Mouse (Mus musculus) forebrain, embryonic 13.5 days (tissue): ENCODE measurements around the gene Akr1c13. TPM values are rescaled to one million over a fixed set of nuclear protein-coding genes. Genes with fewer than 3 reads are reported as not detected.
"Not testable (repeated sequence)": the region's sequence is repeated elsewhere in the genome, so short reads cannot be mapped to it uniquely, and the experiment has no call there.

Source experiments
- ATAC-seq: fragments of 200-750 bp; cut with Nextera tagmentation; 2 replicates; pipeline ENCODE4 v1.8.0; 2017
- H3K27ac ChIP-seq: fragments of 300-500 bp; sonication (generic); 2 replicates; pipeline ENCODE4 v1.5.1; 2015; ENCODE audit warnings: inconsistent platforms, mild to moderate bottlenecking, moderate library complexity
- H3K27me3 ChIP-seq: fragments of 300-500 bp; sonication (generic); 2 replicates; pipeline ENCODE4 v1.6.1; 2015; ENCODE audit warnings: mild to moderate bottlenecking, inconsistent platforms
- H3K36me3 ChIP-seq: fragments of 300-500 bp; sonication (generic); 2 replicates; pipeline ENCODE4 v1.6.1; 2015; ENCODE audit warnings: mild to moderate bottlenecking, inconsistent platforms; ENCODE audit not compliant: poor library complexity, severe bottlenecking
- H3K4me1 ChIP-seq: fragments of 300-500 bp; sonication (generic); 2 replicates; pipeline ENCODE4 v1.6.1; 2015; ENCODE audit warnings: inconsistent platforms
- H3K4me2 ChIP-seq: fragments of 300-500 bp; sonication (generic); 2 replicates; pipeline ENCODE4 v1.6.1; 2015; ENCODE audit warnings: inconsistent platforms, mild to moderate bottlenecking, moderate library complexity
- H3K4me3 ChIP-seq: fragments of 300-500 bp; sonication (generic); 2 replicates; pipeline ENCODE4 v1.5.1; 2015; ENCODE audit warnings: mild to moderate bottlenecking, inconsistent platforms
- H3K9ac ChIP-seq: fragments of 300-500 bp; sonication (generic); 2 replicates; pipeline ENCODE4 v1.6.1; 2015; ENCODE audit warnings: mild to moderate bottlenecking, inconsistent platforms
- H3K9me3 ChIP-seq: fragments of 300-500 bp; sonication (generic); replicated peaks from 2 replicates; pipeline ENCODE4 v1.6.1; 2016; ENCODE audit warnings: inconsistent platforms
- WGBS: fragments of 180-500 bp; shearing (Covaris S2); methylation state at CpG from one replicate; pipeline ENCODE4 v1.1.7; 2015; 5-methylcytosine and 5-hydroxymethylcytosine counted together
- polyA plus RNA-seq: library from polyadenylated mRNA; unstranded; fragments of >200 nt; fragmentation: Nextera tagmentation; extraction: Ambion mirVana; gene quantifications from 2 replicates; pipeline ENCODE4 v1.2.1, GENCODE M21; 2015

Akr1c13 gene
- 2.0 and 2.4 TPM in 2 replicates for polyA plus RNA-seq

DNA sequence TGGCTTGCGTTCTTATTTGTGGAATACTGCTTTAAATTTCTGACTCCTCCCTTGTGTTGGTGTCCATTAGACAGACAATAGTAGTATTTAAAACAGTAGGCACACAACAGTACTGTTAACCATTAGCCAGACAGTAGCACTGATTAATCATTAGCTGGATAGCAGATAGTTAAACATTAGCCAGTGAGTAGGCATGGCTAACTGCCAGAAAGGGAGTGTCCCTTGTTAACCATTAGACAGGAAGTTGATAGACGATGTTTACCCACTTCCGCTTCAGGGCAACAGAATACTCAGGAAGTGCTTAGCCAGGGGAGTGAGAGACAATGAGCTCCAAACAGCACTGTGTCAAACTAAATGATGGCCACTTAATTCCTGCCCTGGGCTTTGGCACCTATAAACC is at the start of gene Akr1c13:
Gene Akr1c13, plus strand, starts transcription at position 247 of the 400 bp plus-strand sequence.
- Histone ChIP-seq H3K4me1 (no peaks in the 10 kb centered on the region), H3K27me3 (no peaks in the 10 kb centered on the region), H3K9ac (no peak within 1 kb of the TSS), H3K27ac (no peak within 1 kb of the TSS), H3K4me2 (no peak within 1 kb of the TSS), H3K36me3 (no peaks in the 10 kb centered on the region), H3K9me3 (no peaks in the 10 kb centered on the region), H3K4me3 (no peak within 1 kb of the TSS)
- 51% methylated on average over 3 of the region's 3 CpGs for WGBS
- ATAC-seq, result no peak

DNA sequence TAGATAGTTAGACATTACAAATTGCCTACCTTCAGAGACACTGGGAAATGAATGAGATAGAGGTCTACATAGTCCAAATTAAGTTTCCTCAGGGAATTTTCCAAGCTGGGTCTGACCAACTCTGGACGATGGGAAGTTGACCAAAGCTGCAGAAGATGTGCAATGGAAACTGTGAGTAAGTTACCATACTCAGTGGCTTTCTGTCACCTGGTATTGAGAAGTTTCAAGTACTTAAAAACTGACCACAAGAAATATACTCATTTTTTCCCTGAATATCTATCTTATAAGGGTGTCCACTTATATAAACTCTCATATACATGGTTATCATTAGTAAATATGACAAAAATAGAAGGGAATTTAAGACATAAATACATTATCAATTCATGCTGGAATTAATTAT is 46.7 kb upstream of the Akr1c13 start:
- H3K4me2 ChIP-seq, result no peak overlapping the region
- no peaks in the 10 kb centered on the region for H3K4me1 ChIP-seq
- H3K4me3 ChIP-seq, result no peak overlapping the region
- H3K9ac ChIP-seq, result no peak overlapping the region
- H3K27ac ChIP-seq, result no peak overlapping the region
- 69% methylated on average over 1 of the region's 1 CpGs for WGBS
- no peaks in the 10 kb centered on the region for H3K9me3 ChIP-seq
- H3K27me3 ChIP-seq, result no peaks in the 10 kb centered on the region
- H3K36me3 ChIP-seq, result no peaks in the 10 kb centered on the region
- no peak for ATAC-seq

DNA sequence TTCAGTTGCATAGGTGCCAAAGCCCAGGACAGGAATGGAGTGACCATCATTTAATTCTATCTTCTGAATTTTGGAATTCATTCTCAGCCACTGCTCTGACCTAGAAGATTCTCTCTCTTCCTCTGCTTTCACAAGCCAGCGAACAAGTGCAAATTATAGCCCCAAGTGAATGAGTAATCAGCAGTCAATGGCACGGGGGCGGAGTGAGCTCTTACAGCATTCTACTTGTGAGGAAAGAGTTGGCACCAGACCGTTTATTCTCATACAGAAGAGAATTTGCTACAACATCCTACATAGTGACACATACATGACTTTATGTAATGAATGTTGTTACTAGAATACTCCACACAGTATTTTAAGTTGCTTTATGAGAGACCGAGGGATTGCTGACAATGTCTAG is 40.4 kb upstream of the Akr1c13 start, which contains the start of gene Akr1c18:
Gene Akr1c18, minus strand, starts transcription at position 137 of the 400 bp plus-strand sequence.
- H3K36me3 ChIP-seq, result no peaks in the 10 kb centered on the region
- H3K27ac ChIP-seq, result no peak within 1 kb of the TSS
- WGBS, result 75% methylated on average over 5 of the region's 5 CpGs
- no peaks in the 10 kb centered on the region for H3K4me1 ChIP-seq
- H3K9me3 ChIP-seq, result no peaks in the 10 kb centered on the region
- no peak within 1 kb of the TSS for H3K4me3 ChIP-seq
- H3K9ac ChIP-seq, result no peak within 1 kb of the TSS
- no peak for ATAC-seq
- H3K4me2 ChIP-seq, result no peak within 1 kb of the TSS
- no peaks in the 10 kb centered on the region for H3K27me3 ChIP-seq

DNA sequence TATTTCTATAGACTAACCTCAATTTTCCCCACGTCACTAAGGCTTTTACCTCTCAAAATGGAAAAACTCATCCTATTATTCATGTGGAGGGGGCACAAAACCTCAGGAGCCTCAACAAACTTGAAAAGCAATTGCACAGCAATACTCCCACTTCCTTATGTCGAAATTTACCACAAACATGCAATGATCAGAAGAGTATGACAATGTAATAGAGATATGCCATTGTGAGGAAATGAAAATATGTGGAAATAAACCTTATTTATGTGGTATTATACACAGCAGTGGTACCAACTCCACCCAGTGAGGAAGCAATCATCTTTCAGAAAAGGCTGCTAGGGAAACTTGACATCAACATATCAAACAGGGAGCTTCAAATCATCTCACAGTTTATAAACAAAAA is 38.0 kb upstream of the Akr1c13 start:
- H3K36me3 ChIP-seq, result no peaks in the 10 kb centered on the region
- no peak overlapping the region for H3K9ac ChIP-seq
- no peaks in the 10 kb centered on the region for H3K9me3 ChIP-seq
- no peak overlapping the region for H3K4me2 ChIP-seq
- WGBS, result 75% methylated on average over 2 of the region's 2 CpGs
- no peak for ATAC-seq
- no peaks in the 10 kb centered on the region for H3K27me3 ChIP-seq
- H3K4me1 ChIP-seq, result no peaks in the 10 kb centered on the region
- H3K4me3 ChIP-seq, result no peak overlapping the region
- H3K27ac ChIP-seq, result no peak overlapping the region

DNA sequence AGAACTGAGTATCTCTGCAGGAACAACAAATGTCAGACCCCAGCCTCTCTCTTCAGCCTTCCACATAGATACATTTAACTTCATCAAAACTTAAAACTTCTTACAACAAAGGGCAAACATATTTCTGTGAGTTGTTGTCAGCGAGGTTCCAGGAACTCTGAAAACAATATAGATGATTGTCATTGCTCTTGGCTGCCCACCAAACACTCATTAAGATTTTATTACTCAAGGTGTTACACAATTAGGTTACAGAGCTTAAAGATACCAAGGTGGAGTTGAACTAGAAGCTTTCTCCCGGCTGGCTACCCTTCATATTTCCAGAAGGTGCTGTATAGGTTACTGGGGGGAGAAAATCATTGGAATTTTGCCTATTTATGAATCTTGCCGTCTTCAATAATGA is 37.4 kb upstream of the Akr1c13 start:
- no peak overlapping the region for H3K27ac ChIP-seq
- H3K9ac ChIP-seq, result no peak overlapping the region
- H3K4me2 ChIP-seq, result no peak overlapping the region
- no peaks in the 10 kb centered on the region for H3K27me3 ChIP-seq
- no peaks in the 10 kb centered on the region for H3K9me3 ChIP-seq
- H3K36me3 ChIP-seq, result no peaks in the 10 kb centered on the region
- H3K4me3 ChIP-seq, result no peak overlapping the region
- H3K4me1 ChIP-seq, result no peaks in the 10 kb centered on the region
- 83% methylated on average over 3 of the region's 3 CpGs for WGBS
- ATAC-seq, result no peak

DNA sequence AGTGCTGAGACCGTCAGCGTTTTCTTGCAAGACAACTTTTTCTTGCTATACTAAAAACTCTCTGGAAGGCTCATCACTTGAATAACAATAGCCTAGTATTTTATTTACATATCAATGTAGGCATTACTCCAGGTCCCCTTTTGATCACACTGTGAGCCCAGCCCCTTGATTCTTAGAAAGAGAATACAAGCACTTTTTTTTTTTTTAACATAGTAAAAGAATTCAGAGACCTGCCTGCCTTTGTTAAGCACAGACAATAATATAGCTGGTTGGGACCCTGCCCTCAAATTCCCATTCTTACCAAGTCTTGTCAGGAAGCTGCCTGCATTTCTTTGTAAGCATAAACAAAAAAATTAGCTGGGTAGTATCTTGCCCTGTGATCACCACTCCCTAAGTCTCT is 35.7 kb upstream of the Akr1c13 start:
- no peak overlapping the region for H3K27ac ChIP-seq
- WGBS, result 45% methylated on average over 2 of the region's 2 CpGs
- no peak overlapping the region for H3K4me2 ChIP-seq
- H3K4me1 ChIP-seq, result no peaks in the 10 kb centered on the region
- no peaks in the 10 kb centered on the region for H3K36me3 ChIP-seq
- no peaks in the 10 kb centered on the region for H3K9me3 ChIP-seq
- H3K4me3 ChIP-seq, result no peak overlapping the region
- H3K27me3 ChIP-seq, result no peaks in the 10 kb centered on the region
- H3K9ac ChIP-seq, result no peak overlapping the region
- no peak for ATAC-seq

DNA sequence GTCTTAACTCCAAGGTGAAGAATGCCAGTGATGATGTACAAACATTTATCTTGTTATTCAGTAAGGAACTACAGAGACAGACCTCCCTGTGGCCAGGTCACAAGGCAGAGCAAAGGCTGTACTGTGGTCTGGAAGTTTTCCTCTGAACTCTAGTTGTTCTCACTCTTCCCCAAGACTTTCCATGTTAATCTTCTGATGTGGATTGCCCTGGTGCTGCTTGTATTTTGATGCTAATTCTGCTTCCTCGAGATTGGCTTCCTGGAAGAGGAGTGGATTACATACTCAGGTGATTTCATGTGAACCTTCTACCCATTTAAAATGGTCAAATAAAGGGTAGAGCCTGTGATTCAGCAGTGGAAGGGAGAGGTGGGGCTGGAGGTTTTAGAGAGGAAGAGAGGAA is 22.9 kb upstream of the Akr1c13 start:
- H3K4me1 ChIP-seq, result no peaks in the 10 kb centered on the region
- H3K27ac ChIP-seq, result no peak overlapping the region
- H3K4me3 ChIP-seq, result no peak overlapping the region
- no peaks in the 10 kb centered on the region for H3K36me3 ChIP-seq
- WGBS, result 48% methylated on average over 1 of the region's 1 CpGs
- no peaks in the 10 kb centered on the region for H3K27me3 ChIP-seq
- no peaks in the 10 kb centered on the region for H3K9me3 ChIP-seq
- no peak overlapping the region for H3K9ac ChIP-seq
- H3K4me2 ChIP-seq, result no peak overlapping the region
- no peak for ATAC-seq

DNA sequence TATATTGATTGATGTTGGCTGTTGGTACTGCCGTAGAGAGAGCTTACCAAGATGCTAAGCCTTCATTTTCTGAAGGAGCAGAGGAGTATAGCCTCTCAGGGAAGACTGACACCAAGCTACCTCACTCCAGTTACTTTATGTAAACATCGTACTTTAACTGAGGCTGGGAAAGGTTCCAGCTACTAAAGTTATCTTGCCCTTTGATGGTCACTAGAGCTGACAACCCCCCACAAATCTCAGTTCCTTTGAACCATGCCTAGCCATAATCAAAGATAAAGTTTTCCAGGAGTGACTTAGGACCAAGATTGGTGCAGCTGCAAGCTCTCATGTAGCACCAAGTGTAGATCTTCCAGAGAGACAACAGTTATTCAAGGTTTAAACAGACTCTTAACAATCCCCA is 18.0 kb upstream of the Akr1c13 start:
- no peak for ATAC-seq
- no peak overlapping the region for H3K4me3 ChIP-seq
- H3K4me1 ChIP-seq, result no peaks in the 10 kb centered on the region
- H3K36me3 ChIP-seq, result no peaks in the 10 kb centered on the region
- no peak overlapping the region for H3K27ac ChIP-seq
- no peaks in the 10 kb centered on the region for H3K9me3 ChIP-seq
- no peak overlapping the region for H3K4me2 ChIP-seq
- no peaks in the 10 kb centered on the region for H3K27me3 ChIP-seq
- 86% methylated on average over 2 of the region's 2 CpGs for WGBS
- H3K9ac ChIP-seq, result no peak overlapping the region

DNA sequence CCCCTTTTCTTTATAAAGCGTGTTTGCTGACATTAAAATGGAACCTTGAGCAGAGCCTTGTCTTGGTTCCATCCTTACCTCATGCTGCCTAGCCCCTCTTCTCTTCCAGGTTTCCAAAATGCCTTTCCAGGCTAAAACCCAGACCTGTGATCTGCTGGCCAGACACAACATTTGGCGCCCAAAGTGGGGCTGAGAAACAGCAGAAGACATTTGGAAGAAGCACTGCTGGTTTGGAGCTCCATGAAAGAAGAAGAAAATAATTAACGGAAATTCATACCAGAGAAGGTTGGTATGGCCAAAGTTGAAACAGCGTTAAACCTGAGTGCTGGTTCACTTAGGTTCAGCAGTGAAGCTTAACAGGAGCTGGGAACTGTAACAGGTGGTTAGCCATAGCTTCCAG is 9.6 kb upstream of the Akr1c13 start:
- WGBS, result 87% methylated on average over 4 of the region's 4 CpGs
- ATAC-seq, H3K36me3 ChIP-seq: not testable (repeated sequence)

DNA sequence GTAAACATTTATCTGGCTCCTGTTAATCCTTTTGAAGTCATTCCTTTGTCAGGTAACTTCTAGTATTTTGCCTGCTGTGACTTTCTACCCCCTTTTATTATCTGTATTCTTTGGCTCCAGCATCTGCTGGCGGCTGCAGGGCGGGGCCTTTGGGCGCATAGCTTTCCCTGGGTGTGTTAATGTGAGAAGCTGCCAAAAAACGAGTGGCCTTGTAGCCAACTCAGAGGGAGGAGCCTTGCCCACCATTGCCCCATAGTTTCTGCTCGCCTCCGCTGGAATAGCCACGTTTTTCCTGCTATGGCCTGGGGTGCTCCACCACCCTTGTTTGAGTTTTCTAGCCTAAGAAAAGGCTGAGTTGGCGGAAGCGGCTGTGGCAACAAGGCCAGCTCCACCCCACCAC is 7.8 kb upstream of the Akr1c13 start:
- no peak for ATAC-seq
- Histone ChIP-seq H3K9ac (no peak overlapping the region), H3K4me1 (no peaks in the 10 kb centered on the region), H3K36me3 (no peaks in the 10 kb centered on the region), H3K27ac (no peak overlapping the region), H3K9me3 (no peaks in the 10 kb centered on the region), H3K4me3 (no peak overlapping the region), H3K27me3 (no peaks in the 10 kb centered on the region), H3K4me2 (no peak overlapping the region)
- 64% methylated on average over 9 of the region's 9 CpGs for WGBS

More for the DNA sequence above, 9.6 kb upstream of the Akr1c13 start:
- not testable (repeated sequence) for H3K4me2 ChIP-seq, H3K27me3 ChIP-seq, H3K27ac ChIP-seq, H3K9ac ChIP-seq, H3K4me1 ChIP-seq, H3K4me3 ChIP-seq, H3K9me3 ChIP-seq

DNA sequence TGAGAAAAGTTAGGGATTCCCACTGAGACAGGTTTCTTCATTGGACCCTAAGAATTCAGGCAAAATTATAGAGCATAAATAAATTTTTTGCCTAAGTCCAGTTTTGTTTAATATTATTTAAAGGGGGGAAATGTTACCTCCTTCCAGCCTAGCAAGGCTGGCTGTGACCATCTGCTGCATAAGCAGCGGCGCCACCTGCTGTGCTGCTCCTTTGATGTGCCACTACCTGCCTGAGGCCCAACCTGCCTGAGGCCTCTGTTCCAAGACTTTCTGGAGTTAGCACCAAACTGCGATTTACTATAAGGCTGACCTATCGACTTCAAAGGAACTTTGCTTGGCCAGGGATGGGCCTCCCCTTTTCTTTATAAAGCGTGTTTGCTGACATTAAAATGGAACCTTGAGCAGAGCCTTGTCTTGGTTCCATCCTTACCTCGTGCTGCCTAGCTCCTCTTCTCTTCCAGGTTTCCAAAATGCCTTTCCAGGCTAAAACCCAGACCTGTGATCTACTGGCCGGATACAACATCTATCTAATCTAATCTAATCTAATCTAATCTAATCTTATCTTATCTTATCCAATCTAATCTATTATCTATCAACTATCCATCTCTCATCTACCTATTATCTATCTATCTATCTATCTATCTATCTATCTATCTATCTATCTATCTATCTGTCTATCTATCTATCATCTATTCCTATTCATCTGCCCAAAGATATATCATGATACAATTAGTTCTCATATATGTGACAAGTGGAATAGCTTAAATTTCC is 4.1 kb upstream of the Akr1c13 start:
- not testable (repeated sequence) for H3K9me3 ChIP-seq, H3K9ac ChIP-seq, H3K27ac ChIP-seq, H3K4me3 ChIP-seq, H3K36me3 ChIP-seq, H3K4me2 ChIP-seq, H3K27me3 ChIP-seq, H3K4me1 ChIP-seq, ATAC-seq
- 83% methylated on average over 7 of the region's 7 CpGs for WGBS

DNA sequence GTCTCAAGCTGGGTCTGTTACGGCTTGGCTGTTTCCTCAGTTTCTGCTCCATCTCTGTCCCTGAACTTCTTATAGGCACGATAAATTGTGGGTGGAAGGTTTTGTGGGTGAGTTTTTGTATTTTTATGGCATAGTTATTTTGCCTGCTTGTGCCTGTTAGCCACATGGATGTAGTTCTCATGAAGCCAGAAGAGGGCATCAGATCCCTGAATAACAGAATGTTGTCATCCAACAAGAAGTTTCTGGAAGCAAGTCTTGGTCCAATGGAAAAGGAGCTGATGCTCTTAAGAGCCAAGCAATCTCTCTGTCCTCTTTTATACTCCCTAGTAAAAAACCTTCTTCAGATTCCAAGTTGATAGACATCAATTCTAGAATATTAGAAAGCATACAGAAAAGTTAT is 2.8 kb upstream of the Akr1c13 start:
- H3K4me1 ChIP-seq, result no peaks in the 10 kb centered on the region
- H3K4me3 ChIP-seq, result no peak overlapping the region
- no peak overlapping the region for H3K27ac ChIP-seq
- no peak for ATAC-seq
- no peak overlapping the region for H3K4me2 ChIP-seq
- no peaks in the 10 kb centered on the region for H3K9me3 ChIP-seq
- H3K27me3 ChIP-seq, result no peaks in the 10 kb centered on the region
- WGBS, result 93% methylated on average over 2 of the region's 2 CpGs
- no peaks in the 10 kb centered on the region for H3K36me3 ChIP-seq
- no peak overlapping the region for H3K9ac ChIP-seq

DNA sequence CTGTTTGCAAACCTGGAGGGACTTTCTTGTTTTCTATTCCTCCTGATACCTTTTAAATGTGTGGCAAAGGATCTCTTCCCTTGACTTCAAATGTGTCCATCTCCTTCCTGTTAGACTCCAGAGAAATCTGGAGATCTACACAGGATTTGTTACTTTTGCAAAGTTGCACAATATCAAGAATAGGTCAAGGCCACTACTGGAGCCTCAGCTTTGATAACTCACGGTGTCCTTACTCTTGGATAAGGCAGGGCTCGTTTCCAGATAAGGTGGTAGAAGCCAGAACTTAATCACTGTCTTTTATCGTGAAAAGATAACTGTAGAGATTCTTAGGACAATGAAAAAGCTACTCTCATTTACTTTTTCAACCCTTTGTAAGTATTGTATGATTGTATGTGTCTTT is 1.6 kb downstream of the Akr1c13 start:
- Histone ChIP-seq H3K9ac (no peak overlapping the region), H3K9me3 (no peaks in the 10 kb centered on the region), H3K27me3 (no peaks in the 10 kb centered on the region), H3K36me3 (no peaks in the 10 kb centered on the region), H3K4me1 (no peaks in the 10 kb centered on the region), H3K4me2 (no peak overlapping the region), H3K4me3 (no peak overlapping the region), H3K27ac (no peak overlapping the region)
- WGBS, result 78% methylated on average over 3 of the region's 3 CpGs
- no peak for ATAC-seq
